Mouse (Mus musculus): ENCODE measurements at regions not wholly inside any gene's neighbourhood (a gene's known extent, or its start where the extent isn't known, plus 50 kb on each side); places are given as distances from the start of the nearest gene placed in this dataset. TPM values are rescaled to one million over a fixed set of nuclear protein-coding genes. Genes with fewer than 3 reads are reported as not detected.

GRCm38 (mm10) chr1:82162926-82163325, 70.0 kb upstream of the Gm9747 start:
- ATAC-seq (ENCODE audit: insufficient read depth, low FRiP score) = no peak
- H3K27ac ChIP-seq (ENCODE audit: low read length) = no peak overlapping the region
- no peak overlapping the region for H3K4me2 ChIP-seq (ENCODE audit: low read depth, low read length)
- no peaks in the 10 kb centered on the region for H3K36me3 ChIP-seq (ENCODE audit: control insufficient read depth, insufficient read depth, low read length)
- H3K27me3 ChIP-seq (ENCODE audit: control insufficient read depth, insufficient read depth, low read length) = no peaks in the 10 kb centered on the region
- H3K9me3 ChIP-seq (replicated peaks; ENCODE audit: control insufficient read depth, low read length) = no peaks in the 10 kb centered on the region
- H3K4me3 ChIP-seq (replicated peaks; ENCODE audit: low read length) = no peak overlapping the region
- no peak overlapping the region for H3K9ac ChIP-seq (ENCODE audit: low read length)
- no peaks in the 10 kb centered on the region for H3K4me1 ChIP-seq (ENCODE audit: control insufficient read depth, insufficient read depth, low read length)
- 87% methylated on average over 6 of the region's 6 CpGs for WGBS

GRCm38 (mm10) chr1:82168158-82168557, 64.8 kb upstream of the Gm9747 start:
- no peaks in the 10 kb centered on the region for H3K27me3 ChIP-seq (ENCODE audit: control insufficient read depth, insufficient read depth, low read length)
- no peaks in the 10 kb centered on the region for H3K36me3 ChIP-seq (ENCODE audit: control insufficient read depth, insufficient read depth, low read length)
- 66% methylated on average over 4 of the region's 4 CpGs for WGBS
- no peak for ATAC-seq (ENCODE audit: insufficient read depth, low FRiP score)
- no peak overlapping the region for H3K9ac ChIP-seq (ENCODE audit: low read length)
- no peaks in the 10 kb centered on the region for H3K9me3 ChIP-seq (replicated peaks; ENCODE audit: control insufficient read depth, low read length)
- no peaks in the 10 kb centered on the region for H3K4me1 ChIP-seq (ENCODE audit: control insufficient read depth, insufficient read depth, low read length)
- H3K4me3 ChIP-seq (replicated peaks; ENCODE audit: low read length) = no peak overlapping the region
- H3K4me2 ChIP-seq (ENCODE audit: low read depth, low read length) = no peak overlapping the region
- no peak overlapping the region for H3K27ac ChIP-seq (ENCODE audit: low read length)

- no peak overlapping the region for H3K4me2 ChIP-seq (ENCODE audit: low read depth, low read length)
- no peak overlapping the region for H3K27ac ChIP-seq (ENCODE audit: low read length)
- no peaks in the 10 kb centered on the region for H3K27me3 ChIP-seq (ENCODE audit: control insufficient read depth, insufficient read depth, low read length)
- H3K36me3 ChIP-seq (ENCODE audit: control insufficient read depth, insufficient read depth, low read length) = no peaks in the 10 kb centered on the region
- H3K4me3 ChIP-seq (replicated peaks; ENCODE audit: low read length) = no peak overlapping the region
- no peaks in the 10 kb centered on the region for H3K9me3 ChIP-seq (replicated peaks; ENCODE audit: control insufficient read depth, low read length)
- 83% methylated on average over 2 of the region's 2 CpGs for WGBS
- H3K9ac ChIP-seq (ENCODE audit: low read length) = no peak overlapping the region
- no peaks in the 10 kb centered on the region for H3K4me1 ChIP-seq (ENCODE audit: control insufficient read depth, insufficient read depth, low read length)
- no peak for ATAC-seq (ENCODE audit: insufficient read depth, low FRiP score)
Observed at GRCm38 (mm10) chr1:82168949-82169348, 64.0 kb upstream of the Gm9747 start.

- WGBS = 73% methylated on average over 1 of the region's 1 CpGs
- ATAC-seq (ENCODE audit: insufficient read depth, low FRiP score) = no peak
- H3K36me3 ChIP-seq (ENCODE audit: control insufficient read depth, insufficient read depth, low read length) = no peaks in the 10 kb centered on the region
Observed at GRCm38 (mm10) chr1:82180427-82180826, 52.5 kb upstream of the Gm9747 start.

More at GRCm38 (mm10) chr1:82180427-82180826, 52.5 kb upstream of the Gm9747 start:
- no peaks in the 10 kb centered on the region for H3K27me3 ChIP-seq (ENCODE audit: control insufficient read depth, insufficient read depth, low read length)
- no peaks in the 10 kb centered on the region for H3K4me1 ChIP-seq (ENCODE audit: control insufficient read depth, insufficient read depth, low read length)
- no peak overlapping the region for H3K9ac ChIP-seq (ENCODE audit: low read length)
- H3K9me3 ChIP-seq (replicated peaks; ENCODE audit: control insufficient read depth, low read length) = no peaks in the 10 kb centered on the region
- H3K4me3 ChIP-seq (replicated peaks; ENCODE audit: low read length) = no peak overlapping the region
- H3K27ac ChIP-seq (ENCODE audit: low read length) = no peak overlapping the region
- no peak overlapping the region for H3K4me2 ChIP-seq (ENCODE audit: low read depth, low read length)

Small RNA genes in the stretch of these regions (microRNA-seq; reads per million reads assigned to microRNA genes)
- not detected for gene Mir6344

Data from stomach, embryonic 16.5 days (tissue).